Mouse (Mus musculus) forelimb bud, embryonic 11.5 days (tissue): ENCODE measurements at regions not wholly inside any gene's neighbourhood (a gene's known extent, or its start where the extent isn't known, plus 50 kb on each side); places are given as distances from the start of the nearest gene placed in this dataset.
A peak's percentile ranks its signal among the peaks of the same experiment; 100 is the strongest.

Experiments
- DNase-seq: peaks from one replicate; pipeline ENCODE4 v3.0.0-alpha.2; 2012; ENCODE audit warnings: low read depth, low spot score

GRCm38 (mm10) chr11:45058658-45059057, 441.5 kb downstream of the Ebf1 start:
- DNase-seq: no peak

- no peak for DNase-seq
Measured at GRCm38 (mm10) chr11:45066592-45066991, 449.5 kb downstream of the Ebf1 start.

GRCm38 (mm10) chr11:45070280-45070679, 453.2 kb downstream of the Ebf1 start:
- DNase-seq: no peak

DNA sequence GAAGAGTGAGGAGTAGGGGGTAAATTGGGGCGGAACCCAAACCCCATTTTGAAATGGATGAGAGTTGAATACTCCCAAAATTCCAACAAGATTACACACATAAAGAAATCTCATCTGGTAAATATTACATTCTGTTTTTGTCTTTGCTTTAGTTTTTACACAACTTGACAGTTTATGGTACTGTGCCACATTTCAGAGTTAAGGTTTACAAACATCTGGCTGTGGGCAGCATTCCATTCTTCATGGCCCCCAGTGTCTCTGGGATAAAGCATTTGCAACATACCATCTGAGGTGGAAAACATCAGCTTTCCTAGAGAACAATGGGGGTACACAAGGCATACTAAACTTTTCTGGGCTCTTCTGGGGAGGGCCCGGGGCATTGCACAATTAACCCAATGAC, 454.1 kb downstream of the Ebf1 start:
- no peak for DNase-seq

GRCm38 (mm10) chr11:45084506-45085037, 467.5 kb downstream of the Ebf1 start:
- no peak for DNase-seq

GRCm38 (mm10) chr11:45085145-45085544, 468.0 kb downstream of the Ebf1 start:
- DNase-seq: no peak

- no peak for DNase-seq
Measured at GRCm38 (mm10) chr11:45087186-45087915, 470.2 kb downstream of the Ebf1 start.

GRCm38 (mm10) chr11:45088286-45088685, 471.2 kb downstream of the Ebf1 start:
- DNase-seq: no peak

DNA sequence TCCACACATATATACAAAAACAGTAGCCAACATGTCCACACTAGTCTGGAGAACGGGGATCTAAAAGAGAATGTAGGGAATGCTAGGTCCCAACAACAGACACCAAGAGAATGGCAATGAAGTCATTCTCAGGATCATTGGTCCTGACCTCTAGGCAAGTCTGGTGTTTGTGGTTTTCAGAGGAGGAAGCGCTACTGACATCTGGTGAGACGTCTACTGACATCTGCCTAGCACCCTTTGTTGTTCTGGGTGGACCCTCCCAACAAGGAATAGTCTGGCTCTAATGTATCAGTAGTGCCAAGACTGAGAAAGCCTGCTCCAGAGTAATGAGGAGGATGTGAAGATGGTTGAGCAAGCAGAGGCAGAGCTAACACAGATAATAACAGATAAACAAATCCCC, 472.4 kb downstream of the Ebf1 start:
- no peak for DNase-seq

- no peak for DNase-seq
Measured at GRCm38 (mm10) chr11:45103498-45104336, 486.6 kb downstream of the Ebf1 start.

DNA sequence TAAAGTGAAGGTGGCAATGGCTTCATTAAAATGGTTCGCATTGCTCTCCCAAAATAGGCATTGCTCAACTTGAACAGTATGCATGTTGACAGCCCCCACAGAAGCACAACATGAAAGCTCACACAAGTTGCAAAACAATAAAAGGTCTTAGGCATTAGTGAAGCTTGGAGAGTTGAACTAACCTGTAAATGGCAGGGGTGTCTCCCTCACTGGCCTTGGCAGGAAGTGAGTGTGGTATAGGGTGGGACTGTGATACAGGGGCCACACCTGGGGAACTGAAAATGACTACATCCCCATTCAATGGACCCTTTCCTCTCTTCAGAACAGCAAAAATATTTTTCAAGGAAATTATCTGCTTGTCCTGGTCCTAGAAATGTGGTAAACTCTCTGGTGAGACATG, 499.6 kb downstream of the Ebf1 start:
- no peak for DNase-seq

DNA sequence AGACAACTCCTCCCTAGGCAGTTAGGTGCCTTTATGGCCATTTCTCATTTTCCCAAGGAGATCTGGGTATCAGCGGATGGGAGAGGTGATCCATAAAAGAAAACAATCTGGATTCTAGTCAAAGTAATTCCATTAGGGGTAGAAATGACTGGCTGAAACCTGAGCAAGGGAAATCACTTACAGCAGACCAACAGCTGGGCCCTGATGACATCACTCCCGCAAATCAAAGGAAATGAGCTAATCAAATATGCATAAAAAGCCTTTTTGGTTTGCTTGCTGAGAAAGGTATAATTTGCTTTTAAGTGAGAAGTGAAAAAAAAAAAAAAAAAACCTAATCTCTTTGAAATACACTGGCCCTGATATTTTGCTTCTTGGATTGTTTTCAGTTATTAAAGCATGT, 506.2 kb downstream of the Ebf1 start:
- DNase-seq: no peak

- DNase-seq: peak; percentile 58
Measured at GRCm38 (mm10) chr11:45136781-45137180, 519.7 kb downstream of the Ebf1 start.

DNA sequence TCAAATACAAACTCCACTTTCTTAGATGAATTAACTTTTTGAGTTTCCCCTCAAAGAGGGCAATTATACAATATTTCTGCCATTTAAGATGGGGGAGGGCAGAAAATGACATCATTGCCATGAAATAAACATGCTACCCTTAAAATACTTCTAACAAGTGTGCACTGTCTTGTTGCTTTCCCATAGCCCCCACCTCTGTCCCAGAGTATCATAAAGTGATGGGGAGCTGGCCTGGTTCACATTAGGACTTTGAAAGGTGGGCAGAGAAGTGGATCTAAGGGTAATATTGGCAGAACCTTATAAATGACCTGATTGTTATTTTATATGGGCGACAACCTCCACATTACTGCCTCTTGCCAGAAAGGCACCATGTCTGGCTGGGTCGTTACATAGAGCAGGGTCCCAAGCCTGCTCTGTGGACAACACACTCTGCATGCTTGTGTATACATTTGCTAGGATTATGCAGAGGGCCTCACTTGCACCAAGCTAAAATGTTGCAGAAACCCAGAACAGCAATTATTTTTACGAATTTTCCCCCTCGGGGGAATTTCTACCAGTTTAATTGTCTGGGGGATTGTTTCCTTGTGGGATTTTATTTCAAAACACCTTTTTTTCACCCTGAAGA, 521.3 kb downstream of the Ebf1 start:
- DNase-seq: peak; percentile 69

GRCm38 (mm10) chr11:45140490-45140889, 523.4 kb downstream of the Ebf1 start:
- no peak for DNase-seq

- no peak for DNase-seq
Measured at GRCm38 (mm10) chr11:45154070-45154469, 537.0 kb downstream of the Ebf1 start.

DNA sequence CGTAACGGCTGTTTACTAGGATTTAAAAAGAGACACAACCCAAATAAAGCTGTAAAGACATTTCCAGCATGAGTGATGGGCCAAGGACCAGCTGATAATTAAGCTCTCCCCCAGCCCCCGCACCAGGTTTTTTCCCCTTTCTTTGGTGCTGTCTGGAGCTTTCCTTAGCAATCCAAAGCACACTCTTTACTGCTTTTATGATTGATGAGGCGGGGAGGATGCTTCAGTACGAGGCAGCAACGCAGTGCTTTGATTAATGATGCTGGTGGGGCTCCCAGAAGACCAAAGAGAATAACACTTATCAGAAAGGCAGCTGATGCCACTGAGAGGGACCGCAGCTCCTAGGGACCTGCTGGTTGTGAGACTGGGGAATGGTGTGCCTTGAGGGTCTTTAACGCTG, 537.4 kb downstream of the Ebf1 start:
- DNase-seq: no peak

DNA sequence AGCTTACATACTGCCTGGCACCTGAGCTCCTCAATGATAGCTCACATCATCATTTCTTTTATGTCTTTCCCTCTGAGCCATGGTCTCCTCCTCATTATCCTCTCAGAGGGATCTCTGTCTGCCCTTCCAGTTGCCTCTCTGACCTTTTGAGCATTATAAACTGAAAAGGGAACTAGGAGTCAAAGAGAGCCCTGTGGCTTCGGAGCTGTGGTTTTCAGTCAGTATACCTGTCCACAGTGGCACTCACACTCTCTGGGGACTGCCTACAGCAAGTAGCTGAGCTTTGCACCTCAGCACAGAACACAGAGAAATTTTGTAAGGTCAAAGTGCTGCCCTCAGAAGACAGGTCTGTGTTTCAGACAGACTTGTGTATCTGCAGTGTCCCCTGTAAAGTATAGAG, 538.7 kb downstream of the Ebf1 start:
- DNase-seq: no peak

DNA sequence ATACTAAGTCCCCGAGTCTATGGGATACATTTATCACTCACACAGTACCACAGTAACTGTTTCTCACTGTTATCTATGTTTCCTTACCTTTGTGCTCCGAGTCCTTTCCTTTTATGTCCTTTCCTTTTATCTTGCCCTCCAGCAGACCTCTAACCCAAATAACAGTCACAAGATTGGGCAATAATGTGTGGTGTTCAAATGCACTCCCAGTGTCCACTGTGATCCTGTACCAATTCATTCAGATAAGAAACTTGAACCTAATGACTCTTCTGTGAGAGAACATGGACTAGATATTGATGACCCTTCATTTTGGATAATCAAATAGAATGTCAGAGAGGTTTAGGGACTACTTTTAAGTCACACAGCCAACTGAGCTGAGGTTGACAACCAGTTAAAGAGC, 541.2 kb downstream of the Ebf1 start:
- no peak for DNase-seq

GRCm38 (mm10) chr11:45160871-45161270, 543.8 kb downstream of the Ebf1 start:
- DNase-seq: no peak

- DNase-seq: no peak
Measured at GRCm38 (mm10) chr11:45173546-45173945, 556.4 kb downstream of the Ebf1 start.

DNA sequence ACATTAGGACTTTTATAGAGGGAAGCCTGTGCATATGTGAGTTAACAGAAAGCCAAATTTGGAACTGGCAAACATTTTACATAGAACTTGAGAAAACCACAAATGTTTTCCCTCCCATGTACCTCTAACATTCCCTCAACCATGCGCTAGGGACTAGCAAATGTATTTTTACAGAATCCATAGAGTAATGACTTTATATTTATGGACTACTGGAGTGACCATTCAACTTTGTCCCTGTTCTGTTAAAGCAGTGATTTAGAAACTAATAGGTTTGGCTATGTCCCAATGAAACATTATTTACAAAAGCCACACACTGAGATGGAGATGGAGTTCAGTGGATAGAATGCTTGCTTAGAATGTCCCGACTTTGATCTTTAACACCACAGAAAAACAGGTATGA, 557.0 kb downstream of the Ebf1 start:
- DNase-seq: no peak
